Mouse (Mus musculus): ENCODE results near the gene Plrg1. TPM values are rescaled to one million over a fixed set of nuclear protein-coding genes. Genes with fewer than 3 reads are reported as not detected.

Gene Plrg1
- polyA plus RNA-seq, 1 experiment: 4.5 TPM

DNA sequence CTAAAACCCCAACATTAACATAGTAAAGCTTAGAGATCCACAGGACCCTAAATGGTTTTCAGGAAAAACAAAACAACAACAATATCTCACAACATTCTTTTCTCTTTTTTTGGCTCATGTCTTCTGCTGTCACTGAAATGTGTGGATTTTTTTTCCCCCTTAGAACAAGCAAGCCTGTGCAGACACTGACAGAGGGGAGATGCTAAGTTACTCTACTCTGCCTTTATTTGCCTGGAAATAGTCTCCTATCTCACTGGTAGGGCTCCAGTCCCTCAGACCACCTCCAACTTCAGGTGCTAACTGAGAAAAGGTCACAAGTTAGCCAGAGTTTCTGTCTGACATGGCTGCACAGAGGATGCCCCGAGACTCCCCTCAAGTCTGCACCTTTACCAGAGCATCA is 43.8 kb downstream of the Plrg1 start:
- TF ChIP-seq GATA1 (IDR thresholded peaks at IDR 0.05; ENCODE audit: low read length): no peak

DNA sequence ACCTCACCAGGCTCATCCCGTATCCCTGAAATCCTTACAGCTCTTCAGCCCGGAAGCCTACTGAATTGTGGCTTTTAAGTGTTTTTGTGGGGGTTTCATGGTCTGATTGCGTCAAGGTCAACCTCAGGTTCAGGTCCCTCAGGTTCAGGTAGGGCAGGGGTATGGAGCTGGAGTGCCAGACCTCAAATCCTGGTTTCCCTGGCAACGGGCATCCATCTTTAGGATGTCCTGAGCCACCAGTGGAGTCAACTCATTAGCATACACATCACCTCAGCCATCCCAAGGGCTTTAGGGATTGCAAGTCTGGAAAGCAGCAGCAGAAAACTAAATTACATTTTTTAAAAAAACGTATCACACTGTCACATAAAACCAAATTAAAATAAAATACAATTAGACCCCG is 44.3 kb downstream of the Plrg1 start:
- TF ChIP-seq GATA1 (IDR thresholded peaks at IDR 0.05; ENCODE audit: low read length): no peak

DNA sequence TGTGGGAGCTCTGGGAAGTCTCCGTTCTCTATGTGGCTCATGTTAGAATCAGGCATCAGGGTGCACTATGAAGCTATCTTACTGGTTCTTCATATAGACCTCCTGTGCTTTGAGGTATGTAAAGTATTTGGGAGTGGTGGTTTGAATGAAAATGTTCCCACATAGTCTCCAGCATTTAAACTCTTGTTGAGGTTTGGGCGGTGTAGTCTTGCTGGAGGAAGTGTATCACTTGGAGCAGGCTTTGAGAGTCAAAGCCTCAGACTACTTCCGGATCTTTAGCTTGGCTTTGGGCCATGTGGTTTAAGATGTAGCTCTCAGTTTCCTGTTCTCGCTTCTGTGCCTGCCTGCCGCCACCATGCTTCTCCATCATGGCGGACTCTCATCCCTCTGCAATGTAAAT is 47.0 kb downstream of the Plrg1 start:
- no peak for TF ChIP-seq GATA1 (IDR thresholded peaks at IDR 0.05; ENCODE audit: low read length)

DNA sequence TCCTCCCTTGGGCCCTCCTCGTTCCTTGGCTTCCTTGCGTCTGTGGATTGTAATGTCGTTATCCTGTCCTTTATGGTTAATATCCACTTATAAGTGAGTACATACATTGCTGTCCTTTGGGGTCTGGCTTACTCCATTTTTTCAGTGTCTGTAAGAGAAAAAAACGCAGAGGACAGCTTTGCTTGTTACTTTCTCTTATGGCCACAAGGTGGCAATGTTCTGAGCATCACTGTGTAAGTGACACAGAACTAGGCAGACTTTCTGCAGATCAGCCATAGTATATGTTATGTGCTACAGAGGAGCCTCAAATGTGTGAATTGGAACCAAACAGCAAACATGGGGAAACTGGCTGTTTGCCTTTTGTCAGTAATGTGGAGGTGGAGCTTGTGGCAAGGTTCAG is 54.8 kb downstream of the Plrg1 start:
- TF ChIP-seq GATA1 (IDR thresholded peaks at IDR 0.05; ENCODE audit: low read length): no peak

DNA sequence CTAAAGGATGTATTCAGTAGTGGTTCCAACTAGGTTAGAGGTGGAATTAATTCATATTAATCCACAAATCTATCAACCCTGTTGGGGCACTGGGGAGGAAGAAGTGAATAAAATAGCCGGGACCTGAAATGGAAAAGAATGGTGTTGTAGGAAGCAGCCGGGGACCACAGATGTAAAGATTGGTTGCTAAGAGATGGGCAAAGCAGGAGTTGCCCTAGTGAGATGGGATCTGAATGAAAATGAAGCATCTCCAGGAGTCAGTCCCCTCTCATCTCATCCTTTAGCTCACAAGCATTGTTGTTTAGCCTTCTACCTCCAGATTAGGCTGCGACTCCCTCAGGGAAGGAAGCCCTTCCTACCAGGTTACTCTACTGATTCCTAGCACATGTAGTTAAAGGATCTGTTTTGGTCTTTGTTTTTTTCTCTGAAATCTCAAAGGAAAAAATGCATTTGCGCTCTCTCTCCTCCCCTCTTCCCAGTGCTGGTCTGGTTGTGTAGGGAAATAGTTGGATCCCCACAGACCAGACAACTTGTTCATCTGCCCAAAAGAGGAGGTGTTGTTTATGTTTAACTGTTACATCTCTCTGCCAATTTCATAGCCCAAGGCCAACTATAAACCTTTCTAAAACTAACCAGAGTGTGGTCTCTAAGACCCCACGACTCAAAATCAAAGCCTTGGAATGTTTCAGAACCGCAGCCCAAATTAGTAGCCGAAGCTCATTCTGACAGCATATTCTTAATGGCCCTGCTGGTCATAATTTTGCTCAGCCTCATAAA is 56.4 kb downstream of the Plrg1 start:
- no peak for TF ChIP-seq GATA1 (IDR thresholded peaks at IDR 0.05; ENCODE audit: low read length)

DNA sequence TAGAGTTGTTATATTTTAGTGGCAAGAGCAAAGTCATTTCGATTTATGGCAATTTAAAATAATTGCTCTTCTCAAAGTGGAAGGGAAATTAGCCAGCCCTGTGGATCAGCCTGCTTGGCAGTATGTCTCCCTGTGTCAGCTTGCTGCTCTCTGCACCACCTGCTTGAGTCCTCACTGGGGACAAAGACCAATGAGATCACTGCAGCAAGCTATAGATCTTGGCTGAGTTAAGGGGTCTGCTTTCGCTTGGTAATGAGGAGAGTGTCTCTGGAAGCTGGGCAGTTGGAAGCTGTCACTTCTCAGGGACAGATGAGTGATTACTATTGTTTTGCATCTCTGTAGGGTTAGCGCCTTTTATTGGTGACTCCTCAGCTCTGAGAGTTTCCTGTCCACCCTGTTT is 57.5 kb downstream of the Plrg1 start:
- no peak for TF ChIP-seq GATA1 (IDR thresholded peaks at IDR 0.05; ENCODE audit: low read length)

DNA sequence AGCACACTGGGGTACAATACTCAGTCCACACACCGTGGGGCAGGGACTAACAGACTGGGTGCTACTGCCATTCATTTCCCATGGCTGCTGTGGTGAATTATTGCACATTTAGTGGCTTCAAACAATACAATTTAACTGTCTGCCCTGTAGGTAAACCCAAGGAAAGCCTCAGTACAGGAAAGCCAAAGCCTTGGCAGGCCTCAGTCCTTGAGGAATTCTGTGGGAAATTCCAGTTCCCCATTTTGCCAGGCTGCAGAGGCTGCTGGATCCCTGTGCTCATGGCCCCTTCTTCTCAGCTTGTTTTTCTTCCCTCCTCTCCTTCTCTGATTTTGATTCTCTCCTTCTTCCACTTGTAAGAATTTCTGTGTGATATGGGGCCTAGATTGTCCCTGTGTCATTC is 59.6 kb downstream of the Plrg1 start:
- TF ChIP-seq GATA1 (IDR thresholded peaks at IDR 0.05; ENCODE audit: low read length): no peak

DNA sequence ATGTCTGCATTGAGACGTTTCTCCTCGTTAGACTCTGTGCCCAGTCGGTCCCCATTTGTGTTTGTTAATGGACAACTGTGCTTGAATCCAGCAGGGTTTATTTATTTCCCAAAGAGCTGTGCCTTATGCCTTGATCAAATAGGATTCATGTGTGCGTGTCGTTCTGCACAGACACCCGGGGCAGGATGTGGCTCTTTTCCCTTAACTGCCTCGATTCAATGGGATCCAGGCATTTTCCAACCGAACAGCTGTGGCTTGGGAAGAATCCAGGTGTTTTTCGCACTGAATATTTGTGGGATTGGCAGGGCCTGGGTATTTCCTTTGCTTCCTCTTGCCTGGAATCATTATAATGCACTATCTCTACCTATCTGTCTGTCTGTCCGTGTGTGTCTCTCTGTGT is 62.3 kb downstream of the Plrg1 start:
- no peak for TF ChIP-seq GATA1 (IDR thresholded peaks at IDR 0.05; ENCODE audit: low read length)

Other genes starting within 250 kb of the Plrg1 start
- gene Rbm46, start 179.0 kb upstream of the Plrg1 start, polyA plus RNA-seq (2012): not detected in 2 replicates
- gene Lrat, start 151.5 kb upstream of the Plrg1 start, polyA plus RNA-seq (2012): not detected in 2 replicates
- not detected in 2 replicates for gene Fgg, start 47.8 kb upstream of the Plrg1 start, polyA plus RNA-seq (2012)
- gene Fga, start 29.4 kb upstream of the Plrg1 start, polyA plus RNA-seq (2012): not detected in 2 replicates
- gene Fgb, start 5.7 kb upstream of the Plrg1 start, polyA plus RNA-seq (2012): not detected in 2 replicates
- not detected in 2 replicates for gene Dchs2, start 72.4 kb downstream of the Plrg1 start, polyA plus RNA-seq (2012)

Measured in G1E-ER4 (cell line).